Mouse (Mus musculus): ENCODE data around the gene 1700029H14Rik. TPM values are rescaled to one million over a fixed set of nuclear protein-coding genes. Genes with fewer than 3 reads are reported as not detected.

The 1700029H14Rik gene
- total RNA-seq (2021), result not detected
- long read RNA-seq, experiment 1, result 0 reads
- long read RNA-seq, experiment 2, result 0 reads

- H3K4me3 ChIP-seq, result no peak within 1 kb of the TSS
- TF ChIP-seq CTCF (IDR thresholded peaks at IDR 0.05), result no peak
- DNase-seq, result peak; percentile 35
- intact Hi-C loops (cut with DNase I), result no loop called here
- no peak within 1 kb of the TSS for H3K27ac ChIP-seq
Observed at GRCm38 (mm10) chr8:13562118-13562517, at the start of gene 1700029H14Rik. Gene 1700029H14Rik, minus strand, starts transcription at chr8:13562461.

GRCm38 (mm10) chr8:13611702-13612101 is 49.4 kb upstream of the 1700029H14Rik start:
- no peak overlapping the region for H3K4me3 ChIP-seq
- intact Hi-C loops (cut with DNase I), result no loop called here
- H3K27ac ChIP-seq, result no peak overlapping the region
- DNase-seq, result no peak
- TF ChIP-seq CTCF (IDR thresholded peaks at IDR 0.05), result no peak

- TF ChIP-seq CTCF (IDR thresholded peaks at IDR 0.05), result no peak
- Histone ChIP-seq H3K27ac (no peak overlapping the region), H3K4me3 (no peak overlapping the region)
- intact Hi-C loops (cut with DNase I), result no loop called here
- no peak for DNase-seq
Observed at GRCm38 (mm10) chr8:13609971-13610370, 47.7 kb upstream of the 1700029H14Rik start.

GRCm38 (mm10) chr8:13608946-13609345 is 46.7 kb upstream of the 1700029H14Rik start:
- Histone ChIP-seq H3K4me3 (no peak overlapping the region), H3K27ac (no peak overlapping the region)
- intact Hi-C loops (cut with DNase I), result no loop called here
- no peak for TF ChIP-seq CTCF (IDR thresholded peaks at IDR 0.05)
- no peak for DNase-seq

GRCm38 (mm10) chr8:13605920-13606480 is 43.7 kb upstream of the 1700029H14Rik start:
- Histone ChIP-seq H3K27ac (no peak overlapping the region), H3K4me3 (no peak overlapping the region)
- DNase-seq, result no peak
- TF ChIP-seq CTCF (IDR thresholded peaks at IDR 0.05), result no peak
- intact Hi-C loops (cut with DNase I), result no loop called here

- DNase-seq, result peak; percentile 60
- TF ChIP-seq CTCF (IDR thresholded peaks at IDR 0.05), result peak; percentile 81
- H3K27ac ChIP-seq, result no peak overlapping the region
- no peak overlapping the region for H3K4me3 ChIP-seq
- intact Hi-C loops (cut with DNase I), result loop anchor here (5.0 kb wide), 1 partner anchor 125 kb away; no protein-coding TSS in a partner anchor
Observed at GRCm38 (mm10) chr8:13602621-13603020, 40.4 kb upstream of the 1700029H14Rik start.

GRCm38 (mm10) chr8:13601166-13601565 is 38.9 kb upstream of the 1700029H14Rik start:
- DNase-seq, result no peak
- intact Hi-C loops (cut with DNase I), result loop anchor here (5.0 kb wide), 1 partner anchor 126 kb away; no protein-coding TSS in a partner anchor
- Histone ChIP-seq H3K4me3 (peak overlapping the region; percentile 34; the same call in 1 of the 2 replicates), H3K27ac (peak overlapping the region; percentile 70)
- TF ChIP-seq CTCF (IDR thresholded peaks at IDR 0.05), result no peak

- intact Hi-C loops (cut with DNase I), result loop anchor here (5.0 kb wide), 1 partner anchor 127 kb away; no protein-coding TSS in a partner anchor
- H3K27ac ChIP-seq, result peak overlapping the region; percentile 70
- peak overlapping the region; percentile 34 for H3K4me3 ChIP-seq
- TF ChIP-seq CTCF (IDR thresholded peaks at IDR 0.05), result no peak
- no peak for DNase-seq
Observed at GRCm38 (mm10) chr8:13600716-13601115, 38.5 kb upstream of the 1700029H14Rik start.

- Histone ChIP-seq H3K27ac (peak overlapping the region; percentile 70), H3K4me3 (peak overlapping the region; percentile 34; the same call in 1 of the 2 replicates)
- DNase-seq, result no peak
- intact Hi-C loops (cut with DNase I), result loop anchor here (5.0 kb wide), 1 partner anchor 127 kb away; no protein-coding TSS in a partner anchor
- TF ChIP-seq CTCF (IDR thresholded peaks at IDR 0.05), result no peak
Observed at GRCm38 (mm10) chr8:13600204-13600603, 37.9 kb upstream of the 1700029H14Rik start.

GRCm38 (mm10) chr8:13597777-13598176 is 35.5 kb upstream of the 1700029H14Rik start:
- no peak overlapping the region for H3K27ac ChIP-seq
- intact Hi-C loops (cut with DNase I), result loop anchor here (2.0 kb wide), 1 partner anchor 81 kb away; no protein-coding TSS in a partner anchor
- DNase-seq, result no peak

GRCm38 (mm10) chr8:13595861-13596260 is 33.6 kb upstream of the 1700029H14Rik start:
- no peak overlapping the region for H3K4me3 ChIP-seq
- H3K27ac ChIP-seq, result peak overlapping the region; percentile 1; the same call in 1 of the 2 replicates
- intact Hi-C loops (cut with DNase I), result loop anchor here (2.0 kb wide), 1 partner anchor 83 kb away; no protein-coding TSS in a partner anchor
- DNase-seq, result no peak
- peak; percentile 23; the same call in 1 of the 2 replicates for TF ChIP-seq CTCF (IDR thresholded peaks at IDR 0.05)

More at GRCm38 (mm10) chr8:13597777-13598176, 35.5 kb upstream of the 1700029H14Rik start:
- no peak for TF ChIP-seq CTCF (IDR thresholded peaks at IDR 0.05)
- H3K4me3 ChIP-seq, result no peak overlapping the region

GRCm38 (mm10) chr8:13594884-13595323 is 32.6 kb upstream of the 1700029H14Rik start:
- H3K4me3 ChIP-seq, result no peak overlapping the region
- intact Hi-C loops (cut with DNase I), result no loop called here
- peak; percentile 61 for DNase-seq
- H3K27ac ChIP-seq, result peak overlapping the region; percentile 71
- TF ChIP-seq CTCF (IDR thresholded peaks at IDR 0.05), result no peak

- intact Hi-C loops (cut with DNase I), result no loop called here
- TF ChIP-seq CTCF (IDR thresholded peaks at IDR 0.05), result no peak
- Histone ChIP-seq H3K4me3 (no peak overlapping the region), H3K27ac (peak overlapping the region; percentile 43; the same call in 1 of the 2 replicates)
- DNase-seq, result no peak
Observed at GRCm38 (mm10) chr8:13593340-13593739, 31.1 kb upstream of the 1700029H14Rik start.

Measured in gastrocnemius, adult 2 months (tissue).